Mouse (Mus musculus) cerebellum, adult 2 months (tissue): ENCODE results near the gene Gmnc. TPM values are rescaled to one million over a fixed set of nuclear protein-coding genes. Genes with fewer than 3 reads are reported as not detected.

Experiments
- DNase-seq, 2 experiments: peaks; one replicate each; pipeline ENCODE4 v3.0.0; 2021
- H3K27ac ChIP-seq: fragments of 200-500 bp; 2 replicates; pipeline ENCODE4 v1.5.1; 2012; ENCODE audit warnings: low read length, control low read depth, inconsistent platforms; ENCODE audit not compliant: insufficient read depth
- H3K27me3 ChIP-seq: fragments of 200-500 bp; 2 replicates; pipeline ENCODE4 v1.6.1; 2012; ENCODE audit warnings: inconsistent platforms, mild to moderate bottlenecking, low read length, moderate library complexity; ENCODE audit not compliant: control insufficient read depth, insufficient read depth
- H3K4me1 ChIP-seq: fragments of 200-500 bp; 2 replicates; pipeline ENCODE4 v1.6.1; 2011; ENCODE audit warnings: low read length; ENCODE audit not compliant: control insufficient read depth, insufficient read depth
- H3K4me3 ChIP-seq: fragments of 200-500 bp; replicated peaks from 2 replicates; pipeline ENCODE3; 2011; ENCODE audit warnings: mild to moderate bottlenecking, low read depth, low read length, control low read depth; ENCODE audit not compliant: insufficient read depth
- CTCF ChIP-seq: fragments of 200-500 bp; IDR thresholded peaks from 2 replicates; pipeline ENCODE4 v1.5.1; 2011; ENCODE audit warnings: low read depth, mild to moderate bottlenecking, control low read depth, low read length, moderate library complexity, borderline replicate concordance; ENCODE audit not compliant: insufficient read depth
- POLR2A ChIP-seq: fragments of 200-500 bp; IDR thresholded peaks from 2 replicates; pipeline ENCODE4 v1.6.1; 2011; ENCODE audit warnings: low read length, control low read depth, borderline replicate concordance; ENCODE audit not compliant: insufficient read depth
- WGBS: fragments of 180-500 bp; shearing (Covaris S2); methylation state at CpG from one replicate; pipeline ENCODE4 v1.1.7; 2018; 5-methylcytosine and 5-hydroxymethylcytosine counted together
- polyA plus RNA-seq: library from polyadenylated mRNA; depleted of rRNA; stranded (reverse); fragments of >200 nt; gene quantifications from 2 replicates; pipeline ENCODE4 v1.2.3, GENCODE M21; 2012

The Gmnc gene
- polyA plus RNA-seq, 1 experiment, result 0.49 TPM

- TF ChIP-seq POLR2A (no peak), CTCF (no peak)
- Histone ChIP-seq H3K4me1 (no peaks in the 10 kb centered on the region), H3K27me3 (no peaks in the 10 kb centered on the region), H3K27ac (no peak overlapping the region), H3K4me3 (no peak overlapping the region)
- no peak for DNase-seq
- WGBS, result 60% methylated on average over 4 of the region's 4 CpGs
Observed at GRCm38 (mm10) chr16:26950209-26950608, 41.2 kb downstream of the Gmnc start.

- DNase-seq, result peak in 1 of 2 experiments; percentile 3
- TF ChIP-seq POLR2A (no peak), CTCF (peak; percentile 38; the same call in 1 of the 2 replicates)
- no peak overlapping the region for H3K4me3 ChIP-seq
- H3K27me3 ChIP-seq, result no peaks in the 10 kb centered on the region
- H3K27ac ChIP-seq, result no peak overlapping the region
- no peaks in the 10 kb centered on the region for H3K4me1 ChIP-seq
- WGBS, result 83% methylated on average over 1 of the region's 1 CpGs
Observed at GRCm38 (mm10) chr16:26903968-26904367, 87.5 kb downstream of the Gmnc start.

GRCm38 (mm10) chr16:26901471-26901870 lies 90.0 kb downstream of the Gmnc start:
- no peak overlapping the region for H3K27ac ChIP-seq
- WGBS, result 9% methylated on average over 4 of the region's 4 CpGs
- TF ChIP-seq CTCF (no peak), POLR2A (no peak)
- DNase-seq, result no peak
- H3K4me1 ChIP-seq, result no peaks in the 10 kb centered on the region
- H3K4me3 ChIP-seq, result no peak overlapping the region
- no peaks in the 10 kb centered on the region for H3K27me3 ChIP-seq

GRCm38 (mm10) chr16:26886337-26886736 lies 105.1 kb downstream of the Gmnc start:
- no peak overlapping the region for H3K27ac ChIP-seq
- H3K27me3 ChIP-seq, result no peaks in the 10 kb centered on the region
- H3K4me3 ChIP-seq, result no peak overlapping the region
- TF ChIP-seq CTCF (no peak), POLR2A (no peak)
- no peaks in the 10 kb centered on the region for H3K4me1 ChIP-seq
- no peak for DNase-seq
- WGBS, result 74% methylated on average over 4 of the region's 4 CpGs

- Histone ChIP-seq H3K4me3 (no peak overlapping the region), H3K4me1 (no peaks in the 10 kb centered on the region), H3K27ac (no peak overlapping the region), H3K27me3 (no peaks in the 10 kb centered on the region)
- 59% methylated on average over 3 of the region's 3 CpGs for WGBS
- no peak for TF ChIP-seq CTCF
- no peak for TF ChIP-seq POLR2A
- no peak for DNase-seq
Observed at GRCm38 (mm10) chr16:26876885-26877284, 114.6 kb downstream of the Gmnc start.
